Mouse (Mus musculus): ENCODE data around the gene H2-M5.

H2-M5 gene

GRCm38 (mm10) chr17:36949265-36949664 is 40.1 kb downstream of the H2-M5 start:
- DNase-seq (ENCODE audit: low read depth, low spot score): no peak

- DNase-seq (ENCODE audit: low read depth, low spot score): no peak
Measured at GRCm38 (mm10) chr17:36948286-36948685, 41.1 kb downstream of the H2-M5 start.

GRCm38 (mm10) chr17:36947051-36947819 is 42.1 kb downstream of the H2-M5 start:
- peak; percentile 67 for DNase-seq (ENCODE audit: low read depth, low spot score)

- peak; percentile 67 for DNase-seq (ENCODE audit: low read depth, low spot score)
Measured at GRCm38 (mm10) chr17:36944121-36944775, 45.1 kb downstream of the H2-M5 start.

GRCm38 (mm10) chr17:36943691-36944090 is 45.6 kb downstream of the H2-M5 start:
- DNase-seq (ENCODE audit: low read depth, low spot score): no peak

- peak; percentile 61 for DNase-seq (ENCODE audit: low read depth, low spot score)
Measured at GRCm38 (mm10) chr17:36942791-36943471, 46.4 kb downstream of the H2-M5 start, which contains the start of gene Rnf39. Gene Rnf39 (plus strand): TSS chr17:36942918.

- no peak for DNase-seq (ENCODE audit: low read depth, low spot score)
Measured at GRCm38 (mm10) chr17:36942391-36942790, 46.9 kb downstream of the H2-M5 start.

GRCm38 (mm10) chr17:36938056-36938455 is 51.3 kb downstream of the H2-M5 start:
- DNase-seq (ENCODE audit: low read depth, low spot score): no peak

Measured in R1 (cell line).